32 mouse cellular contexts compared by ENCODE assay signal in the genomic region with DNA sequence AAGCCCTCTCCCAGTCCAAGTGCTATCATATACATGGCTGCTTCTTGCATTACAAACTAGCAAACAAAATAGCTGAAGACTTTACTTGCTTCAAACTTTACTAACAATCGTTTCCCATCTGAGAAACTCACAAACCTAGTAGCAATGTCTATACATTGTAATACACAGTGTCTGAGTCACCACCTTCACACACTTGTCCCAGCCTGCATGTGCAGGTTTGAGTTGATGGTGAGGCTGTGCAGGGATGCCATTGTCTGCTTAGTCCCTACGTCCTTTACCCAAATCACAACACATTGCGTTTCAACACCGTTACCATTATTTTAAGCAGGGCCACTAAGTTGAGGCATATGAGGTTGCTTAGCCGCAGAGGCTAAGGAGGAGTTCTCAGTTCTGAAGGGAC.
"Had no signal": no experiment of that assay in that cellular context is flagged by ENCODE, and none has a peak within 500 bp of the region (broad histone marks: within the 10 kb centered on the region; RNA-seq: fewer than 3 reads in every experiment).

No protein-coding gene starts in this region.

- H3K36me3 ChIP-seq: limb, embryonic 10.5 days; limb, embryonic 12.5 days; limb, embryonic 15.5 days; liver, embryonic 12.5 days; liver, embryonic 13.5 days; liver, embryonic 15.5 days; lung, embryonic 15.5 days; midbrain, embryonic 10.5 days; midbrain, embryonic 12.5 days; midbrain, embryonic 13.5 days; midbrain, embryonic 15.5 days had no signal

- H3K9ac ChIP-seq: limb, embryonic 12.5 days; limb, embryonic 13.5 days; limb, embryonic 15.5 days; liver, embryonic 12.5 days; liver, embryonic 13.5 days; liver, embryonic 14.5 days; liver, embryonic 15.5 days; liver, postnatal 0 days; lung, embryonic 14.5 days; lung, embryonic 15.5 days; midbrain, embryonic 12.5 days; midbrain, embryonic 13.5 days; midbrain, embryonic 15.5 days had no signal

- H3K4me1 ChIP-seq: limb, embryonic 10.5 days; limb, embryonic 15.5 days; midbrain, embryonic 15.5 days had no signal

- H3K4me2 ChIP-seq: limb, embryonic 12.5 days; limb, embryonic 13.5 days; limb, embryonic 15.5 days; liver, embryonic 11.5 days; liver, embryonic 12.5 days; liver, embryonic 13.5 days; liver, embryonic 15.5 days; lung, embryonic 14.5 days; lung, embryonic 15.5 days; midbrain, embryonic 11.5 days; midbrain, embryonic 12.5 days; midbrain, embryonic 13.5 days; midbrain, embryonic 15.5 days had no signal

- H3K9me3 ChIP-seq: limb, embryonic 10.5 days; limb, embryonic 12.5 days; limb, embryonic 13.5 days; limb, embryonic 15.5 days; liver, embryonic 12.5 days; liver, embryonic 13.5 days; liver, embryonic 15.5 days; lung, embryonic 15.5 days; midbrain, embryonic 10.5 days; midbrain, embryonic 12.5 days; midbrain, embryonic 13.5 days; midbrain, embryonic 15.5 days had no signal

- H3K27me3 ChIP-seq: limb, embryonic 12.5 days; limb, embryonic 13.5 days; limb, embryonic 15.5 days; liver, embryonic 12.5 days; liver, embryonic 13.5 days; liver, embryonic 15.5 days; lung, embryonic 15.5 days; megakaryocyte, embryonic 14.5 days; midbrain, embryonic 15.5 days had no signal

- H3K4me3 ChIP-seq: left cerebral cortex, adult 2 months; limb, embryonic 10.5 days; limb, embryonic 12.5 days; limb, embryonic 13.5 days; limb, embryonic 15.5 days; liver, embryonic 12.5 days; liver, embryonic 13.5 days; liver, embryonic 15.5 days; lung, embryonic 15.5 days; megakaryocyte, embryonic 14.5 days; midbrain, embryonic 10.5 days; midbrain, embryonic 12.5 days; midbrain, embryonic 13.5 days; midbrain, embryonic 15.5 days; myocyte had no signal

- H3K27ac ChIP-seq: left cerebral cortex, adult 2 months; limb, embryonic 10.5 days; limb, embryonic 12.5 days; limb, embryonic 13.5 days; limb, embryonic 15.5 days; liver, embryonic 12.5 days; liver, embryonic 13.5 days; liver, embryonic 14.5 days; liver, embryonic 15.5 days; lung, embryonic 15.5 days; macrophage; midbrain, embryonic 10.5 days; midbrain, embryonic 12.5 days; midbrain, embryonic 13.5 days; midbrain, embryonic 15.5 days had no signal

- ATAC-seq: liver, embryonic 12.5 days; lung, postnatal 0 days; midbrain, embryonic 13.5 days; midbrain, embryonic 15.5 days; midbrain, embryonic 16.5 days had no signal

- DNase-seq: left cerebral cortex, postnatal 4 days; liver; liver, embryonic 13.5 days; liver, postnatal 0 days; lung, adult 18-20 months; lung, adult 2 months; lung, embryonic 14.5 days; lung, postnatal 10 days; lung, postnatal 14 days; lung, postnatal 36 days; lung, postnatal 4 days; midbrain, embryonic 14.5 days had no signal
